Mouse (Mus musculus) heart, adult 2 months (tissue): ENCODE data around the gene Naaladl2.

Experiments used
- CTCF ChIP-seq: fragments of 200-600 bp; IDR thresholded peaks from 2 replicates; pipeline ENCODE4 v1.8.1; 2022; ENCODE audit warnings: antibody characterized with exemption, mild to moderate bottlenecking, moderate library complexity
- EP300 ChIP-seq: fragments of 200-500 bp; IDR thresholded peaks from 2 replicates; pipeline ENCODE4 v1.6.1; 2011; ENCODE audit warnings: low read depth, low read length, control low read depth; ENCODE audit not compliant: insufficient read depth
- POLR2A ChIP-seq: fragments of 200-500 bp; IDR thresholded peaks from 2 replicates; pipeline ENCODE4 v1.6.1; 2011; ENCODE audit warnings: mild to moderate bottlenecking, low read depth, low read length, control low read depth; ENCODE audit not compliant: insufficient read depth

DNA sequence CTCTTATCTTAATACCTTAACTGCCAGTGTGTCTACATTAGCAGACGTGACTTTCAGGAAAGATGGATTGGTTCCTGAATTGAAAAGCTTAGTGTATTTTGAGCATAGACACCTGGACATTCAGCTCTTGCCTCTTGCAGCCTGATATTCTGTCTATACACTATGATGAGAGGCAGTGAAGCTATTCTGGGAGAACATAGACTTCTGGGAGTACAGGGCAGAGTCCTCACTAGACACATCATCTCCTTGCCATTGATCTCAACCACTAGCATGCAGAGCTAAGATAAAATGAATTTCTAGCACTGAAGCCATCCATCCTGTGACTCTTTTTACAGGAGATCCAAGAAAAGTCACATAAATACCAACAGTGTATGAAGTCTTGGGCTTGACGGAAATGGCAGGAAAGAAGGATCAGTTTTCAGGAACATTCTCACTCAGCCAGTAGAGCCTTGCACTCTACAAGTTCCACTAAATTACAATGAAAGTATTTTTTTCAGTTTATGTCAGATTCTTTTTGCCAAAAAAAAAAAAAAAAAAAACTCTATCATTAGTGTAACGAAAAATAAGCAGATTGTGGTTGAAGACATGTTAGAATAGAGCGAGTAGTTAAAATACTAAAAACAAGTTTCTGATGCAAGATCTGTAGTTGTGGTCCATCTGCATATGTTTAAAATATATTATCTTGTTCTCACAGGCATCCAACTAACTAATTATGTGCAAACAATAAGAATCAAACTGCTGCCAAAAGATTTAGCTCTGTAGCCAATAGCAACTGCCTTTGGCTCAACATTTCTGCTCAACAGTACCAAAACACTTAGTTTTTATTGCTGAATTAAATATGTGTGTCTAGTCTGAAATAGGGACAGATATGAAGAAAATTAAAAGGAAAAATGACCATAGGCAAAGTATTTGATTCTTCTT is 1171.1 kb downstream of the Naaladl2 start:
- TF ChIP-seq EP300 (no peak), POLR2A (no peak), CTCF (no peak)
